Mouse (Mus musculus): ENCODE results near the gene A230072I06Rik. TPM values are rescaled to one million over a fixed set of nuclear protein-coding genes. Genes with fewer than 3 reads are reported as not detected.

A230072I06Rik gene
- polyA plus RNA-seq (2014; fragmentation: Nextera tagmentation; extraction: Ambion mirVana): not detected in 2 replicates

- Histone ChIP-seq H3K36me3 (ENCODE audit: control insufficient read depth, insufficient read depth, low read length) (no peaks in the 10 kb centered on the region), H3K4me3 (replicated peaks; ENCODE audit: low read depth, low read length) (no peak within 1 kb of the TSS), H3K9ac (replicated peaks; ENCODE audit: low read length) (no peak within 1 kb of the TSS), H3K9me3 (ENCODE audit: control insufficient read depth, low read length) (no peaks in the 10 kb centered on the region), H3K4me1 (ENCODE audit: control insufficient read depth, insufficient read depth, low read length) (no peaks in the 10 kb centered on the region), H3K27me3 (ENCODE audit: control insufficient read depth, insufficient read depth, low read length) (0 out of 2 replicates have a peak, but pooled peaks cover 5% of the 10 kb centered on the region), H3K4me2 (ENCODE audit: low read length) (no peak within 1 kb of the TSS), H3K27ac (replicated peaks; ENCODE audit: low read depth, low read length) (no peak within 1 kb of the TSS)
- 42% methylated on average over 12 of the region's 12 CpGs for WGBS
- ATAC-seq (ENCODE audit: low FRiP score, low TSS enrichment): no peak
- no peak for DNase-seq
Observed at GRCm38 (mm10) chr8:12278663-12279312, at the start of gene A230072I06Rik. Gene A230072I06Rik, plus strand, starts transcription at chr8:12278819.

- ATAC-seq (ENCODE audit: low FRiP score, low TSS enrichment): no peak
- no peak overlapping the region for H3K9ac ChIP-seq (replicated peaks; ENCODE audit: low read length)
- no peak overlapping the region for H3K4me2 ChIP-seq (ENCODE audit: low read length)
- no peak overlapping the region for H3K4me3 ChIP-seq (replicated peaks; ENCODE audit: low read depth, low read length)
- no peaks in the 10 kb centered on the region for H3K36me3 ChIP-seq (ENCODE audit: control insufficient read depth, insufficient read depth, low read length)
- H3K9me3 ChIP-seq (ENCODE audit: control insufficient read depth, low read length): no peaks in the 10 kb centered on the region
- H3K4me1 ChIP-seq (ENCODE audit: control insufficient read depth, insufficient read depth, low read length): no peaks in the 10 kb centered on the region; the same call in 1 of the 2 replicates
- peak; percentile 48 for DNase-seq
- H3K27me3 ChIP-seq (ENCODE audit: control insufficient read depth, insufficient read depth, low read length): 0 out of 2 replicates have a peak, but pooled peaks cover 3% of the 10 kb centered on the region
- H3K27ac ChIP-seq (replicated peaks; ENCODE audit: low read depth, low read length): no peak overlapping the region
- WGBS: 21% methylated on average over 11 of the region's 11 CpGs
Observed at GRCm38 (mm10) chr8:12234039-12234438, 44.6 kb upstream of the A230072I06Rik start.

- Histone ChIP-seq H3K9me3 (ENCODE audit: control insufficient read depth, low read length) (no peaks in the 10 kb centered on the region), H3K4me3 (replicated peaks; ENCODE audit: low read depth, low read length) (no peak overlapping the region), H3K27me3 (ENCODE audit: control insufficient read depth, insufficient read depth, low read length) (0 out of 2 replicates have a peak, but pooled peaks cover 3% of the 10 kb centered on the region), H3K9ac (replicated peaks; ENCODE audit: low read length) (no peak overlapping the region), H3K36me3 (ENCODE audit: control insufficient read depth, insufficient read depth, low read length) (no peaks in the 10 kb centered on the region), H3K4me2 (ENCODE audit: low read length) (no peak overlapping the region), H3K27ac (replicated peaks; ENCODE audit: low read depth, low read length) (no peak overlapping the region), H3K4me1 (ENCODE audit: control insufficient read depth, insufficient read depth, low read length) (no peaks in the 10 kb centered on the region; the same call in 1 of the 2 replicates)
- DNase-seq (peak; percentile 9), ATAC-seq (ENCODE audit: low FRiP score, low TSS enrichment) (no peak)
- 59% methylated on average over 7 of the region's 7 CpGs for WGBS
Observed at GRCm38 (mm10) chr8:12238775-12239174, 39.8 kb upstream of the A230072I06Rik start.

- no peaks in the 10 kb centered on the region for H3K9me3 ChIP-seq (ENCODE audit: control insufficient read depth, low read length)
- no peaks in the 10 kb centered on the region for H3K4me1 ChIP-seq (ENCODE audit: control insufficient read depth, insufficient read depth, low read length)
- no peak for ATAC-seq (ENCODE audit: low FRiP score, low TSS enrichment)
- H3K27ac ChIP-seq (replicated peaks; ENCODE audit: low read depth, low read length): no peak overlapping the region
- no peak overlapping the region for H3K9ac ChIP-seq (replicated peaks; ENCODE audit: low read length)
- 45% methylated on average over 9 of the region's 9 CpGs for WGBS
- no peaks in the 10 kb centered on the region for H3K36me3 ChIP-seq (ENCODE audit: control insufficient read depth, insufficient read depth, low read length)
- DNase-seq: peak; percentile 13
- no peak overlapping the region for H3K4me2 ChIP-seq (ENCODE audit: low read length)
- H3K27me3 ChIP-seq (ENCODE audit: control insufficient read depth, insufficient read depth, low read length): no peaks in the 10 kb centered on the region
- no peak overlapping the region for H3K4me3 ChIP-seq (replicated peaks; ENCODE audit: low read depth, low read length)
Observed at GRCm38 (mm10) chr8:12240143-12240542, 38.5 kb upstream of the A230072I06Rik start.

- Histone ChIP-seq H3K9me3 (ENCODE audit: control insufficient read depth, low read length) (no peaks in the 10 kb centered on the region), H3K27ac (replicated peaks; ENCODE audit: low read depth, low read length) (no peak overlapping the region), H3K9ac (replicated peaks; ENCODE audit: low read length) (no peak overlapping the region), H3K4me3 (replicated peaks; ENCODE audit: low read depth, low read length) (no peak overlapping the region), H3K36me3 (ENCODE audit: control insufficient read depth, insufficient read depth, low read length) (no peaks in the 10 kb centered on the region), H3K4me2 (ENCODE audit: low read length) (no peak overlapping the region), H3K4me1 (ENCODE audit: control insufficient read depth, insufficient read depth, low read length) (no peaks in the 10 kb centered on the region), H3K27me3 (ENCODE audit: control insufficient read depth, insufficient read depth, low read length) (no peaks in the 10 kb centered on the region)
- no peak for ATAC-seq (ENCODE audit: low FRiP score, low TSS enrichment)
- 67% methylated on average over 1 of the region's 1 CpGs for WGBS
- no peak for DNase-seq
Observed at GRCm38 (mm10) chr8:12243746-12244145, 34.9 kb upstream of the A230072I06Rik start.

- Histone ChIP-seq H3K4me2 (ENCODE audit: low read length) (no peak overlapping the region), H3K27me3 (ENCODE audit: control insufficient read depth, insufficient read depth, low read length) (no peaks in the 10 kb centered on the region), H3K27ac (replicated peaks; ENCODE audit: low read depth, low read length) (no peak overlapping the region), H3K4me3 (replicated peaks; ENCODE audit: low read depth, low read length) (no peak overlapping the region), H3K4me1 (ENCODE audit: control insufficient read depth, insufficient read depth, low read length) (no peaks in the 10 kb centered on the region), H3K36me3 (ENCODE audit: control insufficient read depth, insufficient read depth, low read length) (no peaks in the 10 kb centered on the region), H3K9me3 (ENCODE audit: control insufficient read depth, low read length) (no peaks in the 10 kb centered on the region), H3K9ac (replicated peaks; ENCODE audit: low read length) (no peak overlapping the region)
- WGBS: 77% methylated on average over 2 of the region's 2 CpGs
- ATAC-seq (ENCODE audit: low FRiP score, low TSS enrichment) (no peak), DNase-seq (no peak)
Observed at GRCm38 (mm10) chr8:12259890-12260289, 18.7 kb upstream of the A230072I06Rik start.

GRCm38 (mm10) chr8:12260476-12261029 is 18.1 kb upstream of the A230072I06Rik start:
- WGBS: 71% methylated on average over 6 of the region's 6 CpGs
- H3K9me3 ChIP-seq (ENCODE audit: control insufficient read depth, low read length): no peaks in the 10 kb centered on the region
- H3K27ac ChIP-seq (replicated peaks; ENCODE audit: low read depth, low read length): no peak overlapping the region
- no peaks in the 10 kb centered on the region for H3K36me3 ChIP-seq (ENCODE audit: control insufficient read depth, insufficient read depth, low read length)
- no peak overlapping the region for H3K4me3 ChIP-seq (replicated peaks; ENCODE audit: low read depth, low read length)
- no peak overlapping the region for H3K4me2 ChIP-seq (ENCODE audit: low read length)
- ATAC-seq (ENCODE audit: low FRiP score, low TSS enrichment): no peak
- H3K4me1 ChIP-seq (ENCODE audit: control insufficient read depth, insufficient read depth, low read length): no peaks in the 10 kb centered on the region
- no peaks in the 10 kb centered on the region for H3K27me3 ChIP-seq (ENCODE audit: control insufficient read depth, insufficient read depth, low read length)
- H3K9ac ChIP-seq (replicated peaks; ENCODE audit: low read length): no peak overlapping the region
- DNase-seq: no peak

- no peak for DNase-seq
- 49% methylated on average over 4 of the region's 4 CpGs for WGBS
Observed at GRCm38 (mm10) chr8:12261556-12261955, 17.1 kb upstream of the A230072I06Rik start.

GRCm38 (mm10) chr8:12264996-12265395 is 13.6 kb upstream of the A230072I06Rik start:
- Histone ChIP-seq H3K4me3 (replicated peaks; ENCODE audit: low read depth, low read length) (no peak overlapping the region), H3K4me2 (ENCODE audit: low read length) (no peak overlapping the region), H3K27ac (replicated peaks; ENCODE audit: low read depth, low read length) (no peak overlapping the region), H3K9me3 (ENCODE audit: control insufficient read depth, low read length) (no peaks in the 10 kb centered on the region), H3K9ac (replicated peaks; ENCODE audit: low read length) (no peak overlapping the region), H3K4me1 (ENCODE audit: control insufficient read depth, insufficient read depth, low read length) (no peaks in the 10 kb centered on the region), H3K36me3 (ENCODE audit: control insufficient read depth, insufficient read depth, low read length) (no peaks in the 10 kb centered on the region), H3K27me3 (ENCODE audit: control insufficient read depth, insufficient read depth, low read length) (no peaks in the 10 kb centered on the region)
- DNase-seq (no peak), ATAC-seq (ENCODE audit: low FRiP score, low TSS enrichment) (no peak)
- 92% methylated on average over 8 of the region's 8 CpGs for WGBS

More at GRCm38 (mm10) chr8:12261556-12261955, 17.1 kb upstream of the A230072I06Rik start:
- Histone ChIP-seq H3K4me1 (ENCODE audit: control insufficient read depth, insufficient read depth, low read length) (no peaks in the 10 kb centered on the region), H3K27me3 (ENCODE audit: control insufficient read depth, insufficient read depth, low read length) (no peaks in the 10 kb centered on the region), H3K9me3 (ENCODE audit: control insufficient read depth, low read length) (no peaks in the 10 kb centered on the region), H3K4me2 (ENCODE audit: low read length) (no peak overlapping the region), H3K4me3 (replicated peaks; ENCODE audit: low read depth, low read length) (no peak overlapping the region), H3K36me3 (ENCODE audit: control insufficient read depth, insufficient read depth, low read length) (no peaks in the 10 kb centered on the region), H3K9ac (replicated peaks; ENCODE audit: low read length) (no peak overlapping the region), H3K27ac (replicated peaks; ENCODE audit: low read depth, low read length) (no peak overlapping the region)
- ATAC-seq (ENCODE audit: low FRiP score, low TSS enrichment): no peak

Data from midbrain, embryonic 14.5 days (tissue).